Mouse (Mus musculus): ENCODE measurements around the gene Plpp7. TPM values are rescaled to one million over a fixed set of nuclear protein-coding genes. Genes with fewer than 3 reads are reported as not detected.

The Plpp7 gene
- total RNA-seq, 2 experiments from 2014 or later: 24.5 to 28.5 TPM

- DNase-seq (ENCODE audit: low spot score in 2 of 2): no peak
- intact Hi-C loops (cut with DNase I): no loop called here
Measured at GRCm38 (mm10) chr2:32065371-32065791, 29.9 kb upstream of the Plpp7 start.

DNA sequence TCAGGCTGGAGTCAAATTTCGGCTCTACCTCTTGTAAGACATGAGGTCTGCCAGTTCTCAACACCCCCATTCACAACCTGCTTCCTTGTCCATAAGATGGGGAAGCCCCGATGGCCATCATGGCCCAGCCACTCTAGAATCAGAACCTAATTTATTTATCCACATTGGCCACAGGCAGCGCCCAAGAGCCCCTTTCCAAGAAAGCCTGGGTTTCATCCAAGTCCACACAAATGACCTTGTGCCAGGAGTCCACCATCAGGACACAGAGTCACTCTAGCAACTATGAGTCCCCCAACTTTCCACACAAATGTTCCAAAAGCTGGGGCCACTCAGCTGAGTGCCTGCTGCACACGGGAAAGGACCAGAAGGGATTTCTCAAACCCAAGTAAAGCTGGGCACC, 29.3 kb upstream of the Plpp7 start:
- intact Hi-C loops (cut with DNase I): no loop called here
- DNase-seq (ENCODE audit: low spot score in 2 of 2): no peak

GRCm38 (mm10) chr2:32068811-32069607, 26.3 kb upstream of the Plpp7 start:
- no peak for DNase-seq (ENCODE audit: low spot score in 2 of 2)
- intact Hi-C loops (cut with DNase I): no loop called here

GRCm38 (mm10) chr2:32070747-32071146, 24.6 kb upstream of the Plpp7 start:
- intact Hi-C loops (cut with DNase I): no loop called here
- DNase-seq (ENCODE audit: low spot score in 2 of 2): no peak

DNA sequence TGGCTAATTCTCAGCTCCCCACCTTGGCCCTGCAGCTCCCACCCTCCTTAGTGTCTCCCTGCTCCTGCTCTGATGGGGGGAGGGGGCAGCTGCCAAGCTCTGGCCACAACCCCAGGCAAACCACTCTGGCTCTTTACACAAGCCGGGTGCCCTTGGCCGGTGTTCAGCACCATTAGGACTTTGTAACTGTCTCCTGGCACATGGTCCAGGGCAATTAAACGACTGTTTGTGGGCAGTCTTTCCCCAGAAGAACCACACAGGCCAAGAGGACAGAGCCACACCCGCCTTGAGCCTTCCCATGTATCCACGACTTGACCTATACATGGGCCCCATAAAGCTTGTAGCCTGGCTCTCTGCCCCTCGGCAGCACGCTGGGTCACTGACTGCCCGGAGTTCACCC, 20.9 kb upstream of the Plpp7 start:
- intact Hi-C loops (cut with DNase I): no loop called here
- no peak for DNase-seq (ENCODE audit: low spot score in 2 of 2)

GRCm38 (mm10) chr2:32075368-32075767, 20.0 kb upstream of the Plpp7 start:
- no peak for DNase-seq (ENCODE audit: low spot score in 2 of 2)
- intact Hi-C loops (cut with DNase I): no loop called here

DNA sequence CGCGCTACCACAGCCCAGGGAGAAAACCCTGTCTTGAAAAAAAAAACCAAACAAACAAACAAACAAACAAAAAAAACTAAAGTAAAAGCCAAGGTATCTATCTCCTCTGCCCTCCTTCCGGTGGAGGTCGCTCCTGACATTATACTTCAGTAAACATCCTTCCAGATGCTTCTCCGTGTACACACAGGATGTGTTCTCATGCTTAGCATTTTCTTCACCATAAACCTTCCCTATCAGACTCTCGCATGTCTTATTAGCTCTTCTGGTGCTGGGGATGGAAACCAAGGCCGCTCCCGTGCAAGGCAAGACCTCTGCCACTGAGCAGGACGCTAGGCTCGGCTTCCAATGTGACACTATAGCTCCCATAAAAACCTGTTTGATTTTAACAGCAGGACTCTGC, 17.6 kb upstream of the Plpp7 start:
- DNase-seq (ENCODE audit: low spot score in 2 of 2): no peak
- intact Hi-C loops (cut with DNase I): no loop called here

GRCm38 (mm10) chr2:32078522-32078921, 16.8 kb upstream of the Plpp7 start:
- intact Hi-C loops (cut with DNase I): no loop called here
- no peak for DNase-seq (ENCODE audit: low spot score in 2 of 2)

DNA sequence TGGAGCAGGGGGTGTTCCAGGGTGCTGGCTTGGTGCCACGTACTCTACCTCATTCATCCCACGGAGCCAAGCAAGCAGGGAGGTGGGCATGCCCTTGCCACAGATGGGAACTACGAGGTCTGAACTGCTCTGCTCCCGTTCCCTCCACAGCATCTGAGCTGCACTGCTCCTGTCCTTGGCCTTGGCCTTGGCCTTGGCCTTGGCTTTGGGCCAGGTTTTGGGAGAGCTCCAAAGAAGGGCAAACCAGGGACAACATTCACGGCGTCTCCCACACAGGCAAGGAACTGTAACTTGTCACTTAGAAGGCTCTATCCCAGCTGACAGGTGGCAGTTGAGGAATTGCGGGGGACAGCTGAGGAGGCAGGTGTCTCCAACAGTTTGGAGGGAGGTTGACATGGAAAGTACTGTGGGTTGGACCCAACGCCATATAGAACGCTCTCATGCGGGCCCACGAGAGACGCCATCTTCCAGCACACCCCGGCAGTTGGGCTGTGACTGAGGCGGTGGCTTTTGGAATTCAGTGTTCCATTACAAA, 16.1 kb upstream of the Plpp7 start:
- intact Hi-C loops (cut with DNase I): no loop called here
- DNase-seq (ENCODE audit: low spot score in 2 of 2): no peak

DNA sequence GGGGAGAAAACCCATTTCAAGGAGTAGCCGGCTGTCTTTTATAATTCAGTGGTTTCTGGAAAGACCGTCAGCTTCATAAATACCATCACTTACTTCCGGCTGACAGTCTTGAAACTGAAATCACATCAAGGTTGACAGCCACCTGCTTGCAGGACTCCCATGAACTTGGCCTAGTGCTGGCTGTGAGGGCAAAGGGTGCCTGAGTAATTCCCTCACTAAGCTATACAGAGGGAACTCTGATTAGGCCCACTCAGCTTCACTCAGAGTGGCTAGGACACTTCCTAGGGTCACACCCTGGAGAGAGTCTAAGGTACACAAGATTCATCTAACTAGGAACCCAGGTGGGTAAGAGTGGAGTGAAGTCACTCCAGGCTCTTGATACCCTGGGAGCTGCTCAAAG, 14.6 kb upstream of the Plpp7 start:
- intact Hi-C loops (cut with DNase I): loop anchor here (5.0 kb wide), 1 partner anchor 47 kb away; no protein-coding TSS in a partner anchor
- DNase-seq (ENCODE audit: low spot score in 2 of 2): no peak

DNA sequence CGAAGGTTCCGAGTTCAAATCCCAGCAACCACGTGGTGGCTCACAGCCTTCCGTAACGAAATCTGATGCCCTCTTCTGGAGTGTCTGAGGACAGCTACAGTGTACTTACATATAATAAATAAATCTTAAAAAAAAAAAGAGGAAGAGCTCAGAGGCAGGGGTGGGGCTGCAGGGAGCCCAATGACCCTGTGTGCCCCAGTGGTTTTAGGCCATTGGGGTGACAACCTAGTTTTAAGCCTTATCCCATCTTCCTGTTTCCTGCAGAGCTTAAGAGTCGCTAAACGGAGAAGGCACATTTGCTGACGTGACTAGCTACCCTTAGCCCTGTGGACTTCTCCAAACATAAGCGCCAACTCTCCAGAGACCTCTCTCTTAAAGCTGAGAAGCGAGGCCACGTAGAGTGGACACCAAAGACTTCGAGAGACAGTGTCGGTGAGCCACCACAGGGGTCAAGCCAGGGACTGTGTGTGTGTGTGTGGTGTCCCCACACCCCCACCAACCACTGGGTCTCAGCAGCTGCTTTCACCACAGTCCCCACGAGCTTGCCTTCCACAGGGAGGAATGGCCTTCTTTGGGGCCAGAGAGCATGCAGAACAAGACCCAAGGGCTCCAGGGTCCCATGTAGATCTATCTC, 13.9 kb upstream of the Plpp7 start:
- intact Hi-C loops (cut with DNase I): loop anchor here (5.0 kb wide), 1 partner anchor 46 kb away; no protein-coding TSS in a partner anchor
- no peak for DNase-seq (ENCODE audit: low spot score in 2 of 2)

GRCm38 (mm10) chr2:32082229-32082628, 13.1 kb upstream of the Plpp7 start:
- no peak for DNase-seq (ENCODE audit: low spot score in 2 of 2)
- intact Hi-C loops (cut with DNase I): loop anchor here (5.0 kb wide), 1 partner anchor 45 kb away; no protein-coding TSS in a partner anchor

DNA sequence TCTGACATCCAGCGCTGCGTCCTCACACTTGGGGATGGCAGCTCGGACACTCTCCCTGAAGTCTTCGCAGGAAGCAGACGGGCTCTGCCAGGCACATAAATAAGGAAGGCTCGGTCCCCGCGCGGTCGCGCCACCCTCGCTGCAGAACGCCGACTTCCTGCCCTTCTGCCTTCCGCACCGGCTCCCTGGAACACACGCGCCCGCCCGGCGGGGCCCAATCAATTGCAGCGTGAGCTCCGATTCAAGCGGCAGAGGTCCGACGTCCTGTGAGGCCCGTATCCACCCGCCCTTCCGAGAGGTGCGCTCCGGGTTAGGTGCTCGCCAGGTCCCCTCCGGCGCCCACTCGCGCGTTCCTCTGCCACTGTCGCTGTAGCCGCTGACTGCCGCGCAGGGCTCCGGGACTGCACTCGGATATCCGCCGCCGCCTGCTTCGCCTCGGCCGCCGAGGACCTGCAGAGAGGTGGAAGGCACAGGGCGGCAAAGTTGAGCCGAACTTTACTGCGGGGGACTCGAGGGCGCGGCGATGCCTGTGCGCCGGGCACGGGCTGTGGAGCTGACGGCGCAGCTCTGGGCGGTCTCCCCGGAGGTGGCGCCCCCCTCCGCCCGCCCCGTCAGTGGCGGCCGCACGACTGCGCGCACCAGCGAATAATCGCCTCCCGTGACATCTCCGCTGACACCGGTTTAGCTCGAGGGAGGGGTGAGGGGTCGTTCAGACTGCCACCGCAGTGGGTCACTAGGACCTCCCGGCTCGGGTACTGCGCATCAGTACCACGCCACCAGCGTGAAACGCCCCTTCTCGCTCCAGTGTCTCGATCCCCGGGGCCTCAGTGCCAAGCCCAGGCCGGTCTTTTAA, 11.9 kb upstream of the Plpp7 start:
- DNase-seq (ENCODE audit: low spot score in 2 of 2): no peak
- intact Hi-C loops (cut with DNase I): loop anchor here (5.0 kb wide), 1 partner anchor 44 kb away; no protein-coding TSS in a partner anchor

- intact Hi-C loops (cut with DNase I): loop anchor here (5.0 kb wide), 1 partner anchor 43 kb away; no protein-coding TSS in a partner anchor
- DNase-seq (ENCODE audit: low spot score in 2 of 2): peak in 1 of 2 experiments; percentile 45
Measured at GRCm38 (mm10) chr2:32084111-32084871, 11.0 kb upstream of the Plpp7 start, which contains the start of gene Fam78a. TSS of gene Fam78a (minus strand) at chr2:32084857.

- intact Hi-C loops (cut with DNase I): loop anchor here (5.0 kb wide), 1 partner anchor 42 kb away; no protein-coding TSS in a partner anchor
Measured at GRCm38 (mm10) chr2:32084872-32085199, 10.5 kb upstream of the Plpp7 start.

DNA sequence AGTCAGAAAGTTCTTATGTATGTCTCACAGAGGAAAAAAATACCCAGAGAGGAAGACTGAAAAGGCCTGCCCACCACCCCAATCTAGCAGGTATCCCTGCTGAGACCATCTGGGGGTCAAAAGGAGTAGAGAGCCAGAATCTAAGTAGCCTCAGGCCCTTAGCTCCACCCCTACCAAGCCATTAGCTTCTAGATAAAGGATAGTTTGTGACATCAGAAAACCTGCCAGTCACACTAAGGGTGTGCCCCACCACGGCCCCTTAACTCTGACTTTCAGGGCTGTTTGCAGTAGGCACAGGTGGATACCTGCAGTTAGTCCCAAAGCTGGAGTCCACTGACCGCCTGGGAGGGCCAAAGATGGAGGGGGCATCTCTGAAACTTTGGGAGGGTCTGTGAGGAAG, 10.1 kb upstream of the Plpp7 start:
- intact Hi-C loops (cut with DNase I): no loop called here

More at GRCm38 (mm10) chr2:32084872-32085199, 10.5 kb upstream of the Plpp7 start:
- no peak for DNase-seq (ENCODE audit: low spot score in 2 of 2)

GRCm38 (mm10) chr2:32087606-32088005, 7.7 kb upstream of the Plpp7 start:
- DNase-seq (ENCODE audit: low spot score in 2 of 2): no peak
- intact Hi-C loops (cut with DNase I): no loop called here

More for the DNA sequence above, 10.1 kb upstream of the Plpp7 start:
- no peak for DNase-seq (ENCODE audit: low spot score in 2 of 2)

DNA sequence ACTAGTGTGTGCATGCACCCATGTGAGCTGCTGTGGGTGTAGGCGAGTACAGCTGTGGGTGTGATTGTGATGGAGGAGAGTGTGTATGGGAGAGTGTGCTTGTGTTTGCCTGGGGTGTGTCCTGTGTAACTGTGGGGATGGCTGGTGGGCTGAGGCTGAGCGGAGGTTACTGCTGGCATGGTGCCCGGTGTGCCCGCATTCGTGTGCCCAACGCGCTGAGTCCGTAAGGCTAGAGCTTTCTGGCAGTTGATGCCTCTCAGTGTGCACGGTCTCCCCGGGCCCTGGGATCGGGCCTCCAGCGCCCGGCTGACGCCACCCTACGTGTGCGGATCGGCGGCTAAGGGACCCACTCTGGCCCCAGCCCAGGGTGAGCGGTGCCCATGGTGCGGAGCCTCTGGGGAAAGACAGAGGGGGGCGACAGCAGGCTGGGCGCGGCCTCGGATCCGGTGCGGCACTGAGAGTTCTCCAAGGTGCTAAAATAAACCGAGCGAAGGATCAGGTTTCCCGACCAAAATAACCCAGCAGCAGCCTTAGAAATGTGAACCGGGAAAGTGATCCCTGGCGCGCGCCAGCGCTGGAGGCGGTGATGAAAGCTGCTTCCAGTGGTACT, 6.9 kb upstream of the Plpp7 start:
- peak; percentile 52 to 69 for DNase-seq (ENCODE audit: low spot score in 2 of 2)
- intact Hi-C loops (cut with DNase I): no loop called here
